ENCODE assay signal across 28 mouse cellular contexts in the genomic region with DNA sequence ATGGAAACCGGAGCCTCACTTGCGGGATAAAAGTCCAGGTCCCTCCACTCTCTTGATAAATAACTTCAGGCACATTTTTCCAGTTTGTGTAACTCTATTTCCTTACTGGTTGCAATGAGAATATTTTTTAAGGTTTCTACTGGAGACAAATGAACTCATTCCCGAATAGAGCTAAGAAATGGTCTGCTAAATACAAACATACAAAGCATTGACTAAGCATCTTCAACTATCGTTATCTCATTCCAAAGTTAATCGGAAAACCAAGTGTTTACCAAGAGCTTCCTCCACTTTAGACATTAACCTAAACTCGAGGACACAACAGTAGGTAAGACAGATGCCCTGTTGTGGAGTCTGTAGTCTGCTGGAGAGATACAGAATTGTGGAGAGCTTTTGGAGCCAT. TPM values are rescaled to one million over a fixed set of nuclear protein-coding genes. Genes with fewer than 3 reads are reported as not detected.
"Had no signal": no experiment of that assay in that cellular context is flagged by ENCODE, and none has a peak within 500 bp of the region (broad histone marks: within the 10 kb centered on the region; RNA-seq: fewer than 3 reads in every experiment).

No protein-coding gene starts in this region.

- ATAC-seq: liver, embryonic 12.5 days; liver, postnatal 0 days; midbrain, embryonic 13.5 days; midbrain, embryonic 15.5 days; midbrain, embryonic 16.5 days had no signal

- DNase-seq: layer of hippocampus, postnatal 36 days; left cerebral cortex, postnatal 4 days; liver; liver, embryonic 13.5 days; liver, postnatal 0 days; lung, adult 18-20 months; lung, adult 2 months; lung, postnatal 14 days; lung, postnatal 36 days; lung, postnatal 4 days; midbrain, embryonic 14.5 days had no signal

- H3K4me1 ChIP-seq: limb, embryonic 10.5 days; limb, embryonic 12.5 days; limb, embryonic 13.5 days; limb, embryonic 15.5 days; liver, embryonic 12.5 days; liver, embryonic 13.5 days; liver, embryonic 15.5 days; megakaryocyte, embryonic 14.5 days; midbrain, embryonic 12.5 days; midbrain, embryonic 13.5 days; midbrain, embryonic 15.5 days had no signal

- H3K9me3 ChIP-seq: limb, embryonic 10.5 days; limb, embryonic 12.5 days; limb, embryonic 13.5 days; limb, embryonic 15.5 days; liver, embryonic 12.5 days; liver, embryonic 13.5 days; liver, embryonic 15.5 days; lung, embryonic 15.5 days; midbrain, embryonic 12.5 days; midbrain, embryonic 13.5 days; midbrain, embryonic 15.5 days had no signal

- H3K9ac ChIP-seq: limb, embryonic 12.5 days; limb, embryonic 13.5 days; limb, embryonic 15.5 days; liver, embryonic 12.5 days; liver, embryonic 13.5 days; liver, embryonic 14.5 days; liver, embryonic 15.5 days; liver, postnatal 0 days; lung, embryonic 15.5 days; midbrain, embryonic 12.5 days; midbrain, embryonic 13.5 days; midbrain, embryonic 15.5 days had no signal

- H3K27me3 ChIP-seq: limb, embryonic 12.5 days; limb, embryonic 13.5 days; limb, embryonic 15.5 days; liver, embryonic 12.5 days; liver, embryonic 13.5 days; liver, embryonic 15.5 days; lung, embryonic 15.5 days; megakaryocyte, embryonic 14.5 days; midbrain, embryonic 12.5 days; midbrain, embryonic 13.5 days; midbrain, embryonic 15.5 days had no signal

- H3K36me3 ChIP-seq: limb, embryonic 10.5 days; limb, embryonic 12.5 days; limb, embryonic 13.5 days; limb, embryonic 15.5 days; liver, embryonic 12.5 days; liver, embryonic 13.5 days; liver, embryonic 15.5 days; lung, embryonic 15.5 days; midbrain, embryonic 12.5 days; midbrain, embryonic 13.5 days; midbrain, embryonic 15.5 days had no signal

- H3K4me3 ChIP-seq: left cerebral cortex, adult 2 months; limb, embryonic 10.5 days; limb, embryonic 12.5 days; limb, embryonic 13.5 days; limb, embryonic 15.5 days; liver, embryonic 12.5 days; liver, embryonic 13.5 days; liver, embryonic 15.5 days; lung, embryonic 15.5 days; megakaryocyte, embryonic 14.5 days; midbrain, embryonic 12.5 days; midbrain, embryonic 13.5 days; midbrain, embryonic 15.5 days; myocyte had no signal

- H3K27ac ChIP-seq: left cerebral cortex, adult 2 months; limb, embryonic 10.5 days; limb, embryonic 12.5 days; limb, embryonic 13.5 days; limb, embryonic 15.5 days; liver, embryonic 12.5 days; liver, embryonic 13.5 days; liver, embryonic 14.5 days; liver, embryonic 15.5 days; lung, embryonic 15.5 days; macrophage; midbrain, embryonic 12.5 days; midbrain, embryonic 13.5 days; midbrain, embryonic 15.5 days had no signal

- H3K4me2 ChIP-seq: limb, embryonic 12.5 days; limb, embryonic 13.5 days; limb, embryonic 15.5 days; liver, embryonic 11.5 days; liver, embryonic 12.5 days; liver, embryonic 13.5 days; liver, embryonic 15.5 days; lung, embryonic 15.5 days; midbrain, embryonic 12.5 days; midbrain, embryonic 13.5 days; midbrain, embryonic 15.5 days had no signal

RNA-seq across cellular contexts. Expression of gene Pde3a, which starts 41.5 kb away (rescaled TPM):
- polyA plus RNA-seq: myocyte had no signal
